Mouse (Mus musculus) liver, postnatal 0 days (tissue): ENCODE measurements at regions not wholly inside any gene's neighbourhood (a gene's known extent, or its start where the extent isn't known, plus 50 kb on each side); places are given as distances from the start of the nearest gene placed in this dataset.

Experiments
- ATAC-seq: fragments of 200-750 bp; cut with Nextera tagmentation; 2 replicates; pipeline ENCODE4 v1.8.0; 2017; ENCODE audit warnings: mild to moderate bottlenecking, moderate library complexity
- DNase-seq: peaks from one replicate; pipeline ENCODE4 v3.0.0-alpha.2; 2016
- H3K27ac ChIP-seq: fragments of 300-500 bp; sonication (generic); 2 replicates; pipeline ENCODE4 v1.5.1; 2014; ENCODE audit warnings: antibody characterized with exemption, moderate library complexity, mild to moderate bottlenecking, low read depth
- H3K27me3 ChIP-seq: fragments of 300-500 bp; sonication (generic); 2 replicates; pipeline ENCODE4 v1.6.1; 2014; ENCODE audit warnings: low read length, control low read depth, mixed read lengths; ENCODE audit not compliant: insufficient read depth
- H3K36me3 ChIP-seq: fragments of 300-500 bp; sonication (generic); replicated peaks from 2 replicates; pipeline ENCODE4 v1.6.1; 2014; ENCODE audit warnings: mild to moderate bottlenecking, control low read depth, low read length, moderate library complexity, mixed read lengths; ENCODE audit not compliant: insufficient read depth
- H3K4me1 ChIP-seq: fragments of 300-500 bp; sonication (generic); 2 replicates; pipeline ENCODE4 v1.6.1; 2014; ENCODE audit warnings: antibody characterized with exemption, mild to moderate bottlenecking, control low read depth; ENCODE audit not compliant: insufficient read depth
- H3K4me2 ChIP-seq: fragments of 300-500 bp; sonication (generic); 2 replicates; pipeline ENCODE4 v1.6.1; 2014; ENCODE audit warnings: low read depth, mild to moderate bottlenecking, low read length, moderate library complexity, mixed read lengths
- H3K4me3 ChIP-seq: fragments of 300-500 bp; sonication (generic); 2 replicates; pipeline ENCODE4 v1.5.1; 2014; ENCODE audit warnings: low read depth, low read length
- H3K9ac ChIP-seq: fragments of 300-500 bp; sonication (generic); replicated peaks from 2 replicates; pipeline ENCODE4 v1.6.1; 2014; ENCODE audit warnings: mild to moderate bottlenecking, moderate library complexity
- H3K9me3 ChIP-seq: fragments of 300-500 bp; sonication (generic); 2 replicates; pipeline ENCODE4 v1.6.1; 2016; ENCODE audit warnings: mild to moderate bottlenecking, control low read depth, low read length, mixed read lengths
- CTCF ChIP-seq: sonication (generic); IDR thresholded peaks from 2 replicates; pipeline ENCODE4 v1.5.1; 2016; ENCODE audit warnings: antibody characterized with exemption, low read depth
- EP300 ChIP-seq: IDR thresholded peaks from 2 replicates; pipeline ENCODE4 v1.6.1; 2016; ENCODE audit warnings: antibody characterized with exemption, low read depth, mild to moderate bottlenecking
- WGBS: fragments of 180-500 bp; shearing (Covaris S2); extraction: QIAGEN DNeasy Blood & Tissue Kit; methylation state at CpG from one replicate; pipeline ENCODE4 v1.1.7; 2014; ENCODE audit not compliant: insufficient replicate concordance; 5-methylcytosine and 5-hydroxymethylcytosine counted together

GRCm38 (mm10) chr10:116726031-116726430 is 144.7 kb upstream of the Cnot2 start:
- Histone ChIP-seq H3K9me3 (no peaks in the 10 kb centered on the region), H3K9ac (no peak overlapping the region), H3K27me3 (no peaks in the 10 kb centered on the region), H3K4me3 (no peak overlapping the region), H3K4me2 (no peak overlapping the region), H3K36me3 (no peaks in the 10 kb centered on the region), H3K4me1 (no peaks in the 10 kb centered on the region; the same call in 1 of the 2 replicates), H3K27ac (no peak overlapping the region)
- TF ChIP-seq CTCF: no peak
- ATAC-seq (no peak), DNase-seq (no peak)
- 52% methylated on average over 5 of the region's 5 CpGs for WGBS

DNA sequence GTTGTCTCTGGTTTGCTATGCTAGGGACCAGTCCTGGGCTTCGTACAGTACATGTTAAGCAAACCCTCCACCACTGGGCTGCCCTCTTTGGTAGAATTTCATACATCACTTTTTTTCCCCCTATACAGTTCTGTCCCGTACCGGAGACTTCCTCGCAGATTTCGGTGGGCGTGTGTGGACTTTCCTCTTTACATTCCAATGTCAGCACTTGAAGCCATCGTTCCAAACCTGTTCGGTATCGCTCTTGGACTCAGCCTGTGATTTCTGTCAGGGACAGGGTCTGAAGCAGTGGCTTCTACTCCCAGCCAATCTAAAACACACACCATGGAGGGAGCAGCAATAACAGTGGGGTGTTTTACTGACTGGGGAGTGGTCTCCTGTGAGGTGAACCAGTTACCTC is 140.7 kb upstream of the Cnot2 start:
- Histone ChIP-seq H3K36me3 (no peaks in the 10 kb centered on the region), H3K27ac (no peak overlapping the region), H3K4me2 (no peak overlapping the region), H3K27me3 (no peaks in the 10 kb centered on the region), H3K9me3 (no peaks in the 10 kb centered on the region), H3K9ac (no peak overlapping the region), H3K4me1 (no peaks in the 10 kb centered on the region), H3K4me3 (no peak overlapping the region)
- ATAC-seq (no peak), DNase-seq (no peak)
- WGBS: 88% methylated on average over 9 of the region's 9 CpGs
- TF ChIP-seq EP300: no peak

DNA sequence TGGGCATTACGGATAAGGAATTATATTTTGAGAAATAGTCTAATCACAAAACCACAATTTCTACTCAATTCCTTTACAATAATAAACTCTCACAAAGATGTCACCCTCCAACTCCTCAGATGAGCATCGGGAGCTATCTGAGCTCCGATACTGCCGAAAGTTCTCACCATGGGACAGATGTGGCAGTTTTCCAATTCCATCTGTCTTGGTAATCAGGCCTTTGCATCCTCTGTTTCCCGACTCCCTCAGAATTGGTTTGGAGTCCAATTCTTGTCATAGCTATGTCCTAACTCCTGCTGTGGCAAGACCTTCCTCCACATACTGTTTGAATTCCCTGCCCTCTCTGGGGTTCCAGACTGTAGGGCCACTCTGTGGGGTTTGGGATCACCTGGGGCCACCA is 138.3 kb upstream of the Cnot2 start:
- WGBS: 82% methylated on average over 5 of the region's 5 CpGs
- H3K27me3 ChIP-seq: no peaks in the 10 kb centered on the region
- H3K4me1 ChIP-seq: no peaks in the 10 kb centered on the region
- H3K4me3 ChIP-seq: no peak overlapping the region
- ATAC-seq: no peak
- no peaks in the 10 kb centered on the region for H3K36me3 ChIP-seq
- DNase-seq: no peak
- H3K9me3 ChIP-seq: no peaks in the 10 kb centered on the region
- no peak overlapping the region for H3K4me2 ChIP-seq
- H3K9ac ChIP-seq: no peak overlapping the region
- H3K27ac ChIP-seq: no peak overlapping the region
- TF ChIP-seq EP300 (no peak), CTCF (no peak)

GRCm38 (mm10) chr10:116717961-116718360 is 136.7 kb upstream of the Cnot2 start:
- 68% methylated on average over 10 of the region's 10 CpGs for WGBS

GRCm38 (mm10) chr10:116717017-116717643 is 135.8 kb upstream of the Cnot2 start:
- no peak overlapping the region for H3K9ac ChIP-seq
- no peak overlapping the region for H3K27ac ChIP-seq
- no peaks in the 10 kb centered on the region for H3K9me3 ChIP-seq
- ATAC-seq (no peak), DNase-seq (no peak)
- 75% methylated on average over 4 of the region's 4 CpGs for WGBS
- no peaks in the 10 kb centered on the region for H3K36me3 ChIP-seq
- TF ChIP-seq CTCF: no peak
- TF ChIP-seq EP300: no peak
- H3K4me2 ChIP-seq: no peak overlapping the region
- H3K4me3 ChIP-seq: no peak overlapping the region
- no peaks in the 10 kb centered on the region for H3K27me3 ChIP-seq
- H3K4me1 ChIP-seq: no peaks in the 10 kb centered on the region

More at GRCm38 (mm10) chr10:116717961-116718360, 136.7 kb upstream of the Cnot2 start:
- H3K36me3 ChIP-seq: no peaks in the 10 kb centered on the region
- no peaks in the 10 kb centered on the region for H3K27me3 ChIP-seq
- DNase-seq: no peak
- H3K27ac ChIP-seq: no peak overlapping the region
- no peak overlapping the region for H3K4me2 ChIP-seq
- no peak for ATAC-seq
- no peak overlapping the region for H3K4me3 ChIP-seq
- no peak overlapping the region for H3K9ac ChIP-seq
- no peaks in the 10 kb centered on the region for H3K9me3 ChIP-seq
- no peaks in the 10 kb centered on the region for H3K4me1 ChIP-seq
- TF ChIP-seq EP300 (no peak), CTCF (no peak)

DNA sequence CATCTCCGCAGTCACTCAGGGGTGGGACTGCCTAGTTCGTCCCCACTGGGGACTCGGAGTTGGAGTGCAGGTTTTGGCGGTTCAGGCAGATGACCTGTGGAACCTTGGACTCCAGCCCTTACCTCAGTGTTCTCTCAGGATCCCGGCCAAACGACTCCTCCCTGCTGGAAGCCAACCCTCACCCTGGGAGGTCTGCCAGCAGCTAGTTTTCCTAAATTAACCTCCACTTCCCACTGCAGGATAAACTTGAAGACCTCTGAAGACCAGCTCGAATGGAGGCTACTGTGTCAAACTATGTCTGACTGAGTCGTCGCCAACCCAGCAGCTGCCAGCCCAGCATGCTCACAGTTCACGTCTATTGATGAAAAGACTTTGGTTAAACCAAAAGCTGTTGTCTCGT is 132.1 kb upstream of the Cnot2 start:
- H3K27me3 ChIP-seq: no peaks in the 10 kb centered on the region
- H3K4me2 ChIP-seq: no peak overlapping the region
- peak; percentile 77 for ATAC-seq

GRCm38 (mm10) chr10:116707025-116707424 is 125.7 kb upstream of the Cnot2 start:
- H3K27me3 ChIP-seq: no peaks in the 10 kb centered on the region
- H3K27ac ChIP-seq: no peak overlapping the region
- TF ChIP-seq EP300 (no peak), CTCF (no peak)
- no peaks in the 10 kb centered on the region for H3K36me3 ChIP-seq
- no peak overlapping the region for H3K4me3 ChIP-seq
- H3K4me2 ChIP-seq: no peak overlapping the region
- no peaks in the 10 kb centered on the region for H3K4me1 ChIP-seq
- ATAC-seq: no peak
- H3K9me3 ChIP-seq: no peaks in the 10 kb centered on the region
- DNase-seq: no peak
- 66% methylated on average over 6 of the region's 6 CpGs for WGBS
- H3K9ac ChIP-seq: no peak overlapping the region

More for the DNA sequence above, 132.1 kb upstream of the Cnot2 start:
- Histone ChIP-seq H3K27ac (no peak overlapping the region), H3K4me1 (no peaks in the 10 kb centered on the region), H3K36me3 (no peaks in the 10 kb centered on the region), H3K9me3 (no peaks in the 10 kb centered on the region), H3K4me3 (no peak overlapping the region), H3K9ac (no peak overlapping the region)
- DNase-seq: peak; percentile 51
- 63% methylated on average over 11 of the region's 11 CpGs for WGBS
- no peak for TF ChIP-seq EP300
- TF ChIP-seq CTCF: no peak
